Mouse (Mus musculus) fat pad, adult 2 months (tissue): ENCODE results near the gene Myo19.

Experiments
- DNase-seq: peaks from one replicate; pipeline ENCODE4 v3.0.0-alpha.2; 2011; ENCODE audit warnings: low read depth, low spot score; ENCODE audit errors: extremely low read depth

Gene Myo19

GRCm38 (mm10) chr11:84944639-84945435 lies 64.9 kb downstream of the Myo19 start:
- DNase-seq: no peak

- no peak for DNase-seq
Observed at GRCm38 (mm10) chr11:84945841-84946240, 65.9 kb downstream of the Myo19 start.

GRCm38 (mm10) chr11:84947206-84947605 lies 67.3 kb downstream of the Myo19 start:
- DNase-seq: no peak

GRCm38 (mm10) chr11:84948114-84948513 lies 68.2 kb downstream of the Myo19 start:
- no peak for DNase-seq

GRCm38 (mm10) chr11:84948526-84948925 lies 68.6 kb downstream of the Myo19 start:
- DNase-seq: no peak

GRCm38 (mm10) chr11:84952611-84953010 lies 72.7 kb downstream of the Myo19 start:
- no peak for DNase-seq

GRCm38 (mm10) chr11:84956400-84956799 lies 76.5 kb downstream of the Myo19 start:
- no peak for DNase-seq

GRCm38 (mm10) chr11:84957171-84957570 lies 77.2 kb downstream of the Myo19 start:
- DNase-seq: no peak

- no peak for DNase-seq
Observed at GRCm38 (mm10) chr11:84957591-84958270, 77.8 kb downstream of the Myo19 start, which contains the start of gene Car4. Gene Car4 (plus strand): TSS chr11:84957786.

- no peak for DNase-seq
Observed at GRCm38 (mm10) chr11:84958271-84958630, 78.3 kb downstream of the Myo19 start.

GRCm38 (mm10) chr11:84959181-84959580 lies 79.2 kb downstream of the Myo19 start:
- DNase-seq: no peak

- no peak for DNase-seq
Observed at GRCm38 (mm10) chr11:84959701-84960181, 79.8 kb downstream of the Myo19 start.

- DNase-seq: no peak
Observed at GRCm38 (mm10) chr11:84960291-84960690, 80.3 kb downstream of the Myo19 start.

- DNase-seq: no peak
Observed at GRCm38 (mm10) chr11:84960780-84961179, 80.8 kb downstream of the Myo19 start.
